Mouse (Mus musculus) cerebellum, adult 2 months (tissue): Measurements from ENCODE around the gene Nbea.
A peak's percentile ranks its signal among the peaks of the same experiment; 100 is the strongest.

Experiments
- CTCF ChIP-seq: fragments of 200-500 bp; IDR thresholded peaks from 2 replicates; pipeline ENCODE4 v1.5.1; 2011; ENCODE audit warnings: low read depth, mild to moderate bottlenecking, control low read depth, low read length, moderate library complexity, borderline replicate concordance; ENCODE audit not compliant: insufficient read depth
- POLR2A ChIP-seq: fragments of 200-500 bp; IDR thresholded peaks from 2 replicates; pipeline ENCODE4 v1.6.1; 2011; ENCODE audit warnings: low read length, control low read depth, borderline replicate concordance; ENCODE audit not compliant: insufficient read depth

DNA sequence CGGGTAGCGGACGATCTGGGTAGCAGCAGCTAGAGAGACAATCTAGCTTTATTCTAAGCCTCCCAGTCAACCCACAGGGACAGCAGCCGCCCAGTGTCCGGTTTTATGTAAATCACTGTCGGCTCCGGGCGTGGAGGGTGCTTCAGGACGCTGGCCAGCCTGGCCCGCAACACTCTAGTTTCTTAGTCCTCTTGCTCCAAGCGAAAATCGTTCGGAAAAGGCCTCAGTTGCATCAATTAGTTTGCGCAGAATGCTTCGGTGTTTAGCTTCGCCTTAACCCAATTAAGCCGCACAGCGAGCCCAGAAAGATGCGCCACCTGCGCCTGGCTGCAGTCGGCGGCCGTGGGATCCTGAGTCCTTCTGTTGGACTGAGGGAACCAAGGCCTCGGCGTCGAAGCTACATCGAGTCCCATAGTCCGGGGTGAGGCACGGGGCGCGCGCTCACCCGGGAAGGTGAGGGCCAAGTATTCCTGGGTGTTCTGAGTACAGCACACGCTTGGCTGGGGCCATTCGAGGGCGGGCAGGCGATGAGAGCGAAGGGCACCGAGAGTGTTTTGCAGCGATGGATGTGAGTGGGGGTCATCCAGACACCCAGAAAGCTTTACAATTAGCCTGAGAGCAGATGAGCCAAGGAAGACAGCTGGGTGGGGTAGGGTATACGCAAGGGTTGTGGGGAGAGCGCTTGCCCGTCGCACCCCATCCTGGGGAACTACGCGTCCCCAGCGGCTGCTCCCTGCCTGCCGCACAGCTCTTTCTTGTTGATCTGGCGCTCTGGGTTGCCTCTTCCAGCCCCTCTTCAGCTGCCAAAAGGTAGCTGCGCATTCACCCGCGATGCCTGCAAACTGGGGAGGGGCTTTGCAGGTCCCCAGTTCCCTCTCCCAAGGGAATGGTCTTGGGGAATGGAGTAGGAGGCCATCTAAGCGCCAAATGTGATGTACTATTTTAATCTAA lies 403.1 kb downstream of the Nbea start:
- no peak for TF ChIP-seq CTCF
- peak; percentile 51; the same call in 1 of the 2 replicates for TF ChIP-seq POLR2A
